Mouse (Mus musculus): ENCODE measurements at regions not wholly inside any gene's neighbourhood (a gene's known extent, or its start where the extent isn't known, plus 50 kb on each side); places are given as distances from the start of the nearest gene placed in this dataset.
A peak's percentile ranks its signal among the peaks of the same experiment; 100 is the strongest.

DNA sequence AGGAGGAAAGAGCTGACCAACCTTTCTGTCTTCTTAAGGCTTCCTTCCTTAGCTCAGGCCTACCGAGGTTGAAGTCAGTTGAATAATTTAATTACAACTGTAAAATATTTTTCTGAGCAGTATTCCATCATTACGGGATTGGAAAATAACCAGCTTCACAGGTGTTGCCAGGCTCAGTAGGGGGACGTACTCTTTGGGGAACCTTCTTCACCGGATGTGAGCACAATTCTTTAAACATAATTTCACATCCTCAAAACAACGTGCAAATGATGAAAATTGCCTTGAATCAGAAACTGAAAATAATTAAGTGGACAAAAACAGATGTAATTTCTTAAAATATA lies 515.9 kb downstream of the Tns3 start:
- DNase-seq (ENCODE audit: extremely low spot score, low spot score) = no peak

- no peak for DNase-seq (ENCODE audit: extremely low spot score, low spot score)
These were observed 516.4 kb downstream of the Tns3 start for GRCm38 (mm10) chr11:8147790-8148484.

DNA sequence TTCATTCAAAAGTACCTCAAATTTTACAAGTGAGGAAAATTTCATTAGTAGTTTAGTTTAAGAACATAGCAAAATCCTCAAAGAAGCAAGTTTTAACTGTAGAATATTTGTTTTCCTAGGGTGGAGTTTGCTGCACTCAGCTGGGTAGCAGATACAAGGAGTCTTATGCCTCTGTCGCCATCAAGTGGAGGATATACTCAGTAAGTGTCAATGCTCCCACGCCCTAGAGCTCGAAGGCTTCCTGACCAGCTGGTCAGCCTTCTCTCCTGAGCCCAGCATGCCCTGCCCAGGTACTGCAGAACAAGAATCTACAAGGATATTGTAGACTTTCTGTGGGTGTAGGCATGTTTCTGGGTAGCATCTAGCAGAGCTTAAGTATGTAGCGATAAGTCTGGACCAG lies 527.0 kb downstream of the Tns3 start:
- DNase-seq (ENCODE audit: extremely low spot score, low spot score) = no peak

- DNase-seq (ENCODE audit: extremely low spot score, low spot score) = no peak
These were observed 527.7 kb downstream of the Tns3 start for GRCm38 (mm10) chr11:8136666-8137065.

DNA sequence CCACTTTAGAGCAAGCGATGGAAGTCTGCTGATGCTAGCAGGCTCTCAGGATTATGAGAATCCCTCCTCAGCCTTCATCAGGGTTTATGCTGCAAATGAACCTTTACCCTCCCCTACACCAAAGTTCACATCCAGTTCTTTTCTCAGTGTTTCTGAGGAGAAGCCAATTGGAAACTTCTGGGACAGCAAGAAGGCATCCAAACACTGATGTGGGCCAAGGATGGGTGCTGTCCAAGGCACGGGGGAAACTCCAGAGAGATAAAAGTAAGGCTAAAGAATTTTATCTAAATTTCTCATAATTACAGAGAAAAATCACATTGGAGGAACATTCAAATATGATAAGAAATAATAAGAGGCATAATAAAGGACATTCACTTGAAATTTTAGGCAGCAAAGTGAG lies 555.0 kb downstream of the Tns3 start:
- DNase-seq (ENCODE audit: extremely low spot score, low spot score) = no peak

DNA sequence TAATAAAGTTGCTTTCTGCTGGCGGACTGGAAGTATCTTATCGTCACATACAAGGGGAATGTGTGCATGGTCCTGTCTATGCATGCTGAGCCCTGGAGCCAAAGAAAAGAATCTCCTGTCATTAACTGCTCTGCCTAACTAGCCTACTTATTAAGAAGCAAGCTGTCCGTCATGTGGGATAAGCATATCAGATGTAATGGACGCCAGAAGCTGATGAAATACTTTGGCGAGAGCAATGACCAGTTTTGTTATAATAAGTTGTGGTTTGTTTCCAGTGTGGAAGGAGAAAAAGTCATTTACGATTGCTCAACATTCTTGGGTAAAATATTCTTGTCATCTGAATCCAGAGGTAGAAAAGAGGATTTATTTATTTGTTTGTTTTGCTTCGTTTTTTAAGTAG lies 563.2 kb downstream of the Tns3 start:
- no peak for DNase-seq (ENCODE audit: extremely low spot score, low spot score)

GRCm38 (mm10) chr11:8084328-8084727 lies 580.0 kb downstream of the Tns3 start:
- no peak for DNase-seq (ENCODE audit: extremely low spot score, low spot score)

- DNase-seq (ENCODE audit: extremely low spot score, low spot score) = no peak
These were observed 581.5 kb downstream of the Tns3 start for GRCm38 (mm10) chr11:8082811-8083210.

DNA sequence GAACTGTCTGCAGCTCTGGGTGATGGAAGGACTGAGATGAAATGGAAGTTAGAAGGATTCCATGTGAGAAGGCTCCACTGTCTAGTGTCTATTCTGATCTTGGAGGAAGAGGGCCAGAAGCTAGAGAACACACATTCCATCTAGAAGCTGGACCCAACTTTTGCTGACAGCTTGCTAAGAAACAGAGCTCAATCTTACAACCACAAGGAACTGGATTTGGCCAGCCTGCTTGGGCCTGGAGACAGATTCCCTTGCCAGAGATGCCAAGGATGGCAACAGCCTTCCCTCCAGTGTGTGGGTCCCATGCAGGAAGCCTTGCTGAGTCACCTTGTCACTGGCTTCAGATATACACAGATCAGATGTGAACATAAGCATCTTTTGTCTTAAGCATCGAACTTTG lies 591.0 kb downstream of the Tns3 start:
- no peak for DNase-seq (ENCODE audit: extremely low spot score, low spot score)

DNA sequence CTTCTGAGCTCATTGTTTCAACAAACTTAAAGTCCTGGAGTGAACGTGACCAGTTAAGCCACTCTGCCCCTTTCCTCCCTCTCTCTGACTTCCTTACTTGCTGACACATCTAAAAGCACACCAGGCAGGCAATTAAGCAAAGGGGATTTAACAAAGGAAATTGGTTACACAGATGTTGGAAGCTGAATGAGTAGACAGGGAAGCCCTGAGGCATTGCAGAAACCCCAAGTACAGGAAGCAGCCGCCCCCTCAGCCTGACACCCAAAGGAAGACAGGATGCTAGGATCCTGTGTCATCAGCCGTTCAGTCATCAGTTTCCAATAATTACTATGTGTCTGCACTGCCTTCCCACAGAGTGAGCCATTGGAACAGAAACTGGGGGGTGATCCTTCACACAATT lies 595.5 kb downstream of the Tns3 start:
- peak; percentile 23 for DNase-seq (ENCODE audit: extremely low spot score, low spot score)

- no peak for DNase-seq (ENCODE audit: extremely low spot score, low spot score)
These were observed 597.0 kb downstream of the Tns3 start for GRCm38 (mm10) chr11:8067330-8067729.

- DNase-seq (ENCODE audit: extremely low spot score, low spot score) = no peak
These were observed 598.5 kb downstream of the Tns3 start for GRCm38 (mm10) chr11:8065811-8066210.

- no peak for DNase-seq (ENCODE audit: extremely low spot score, low spot score)
These were observed 599.2 kb downstream of the Tns3 start for GRCm38 (mm10) chr11:8065086-8065485.

GRCm38 (mm10) chr11:8061989-8062388 lies 602.3 kb downstream of the Tns3 start:
- no peak for DNase-seq (ENCODE audit: extremely low spot score, low spot score)

- DNase-seq (ENCODE audit: extremely low spot score, low spot score) = no peak
These were observed 602.8 kb downstream of the Tns3 start for GRCm38 (mm10) chr11:8061573-8061972.

GRCm38 (mm10) chr11:8051499-8051898 lies 612.8 kb downstream of the Tns3 start:
- DNase-seq (ENCODE audit: extremely low spot score, low spot score) = no peak

DNA sequence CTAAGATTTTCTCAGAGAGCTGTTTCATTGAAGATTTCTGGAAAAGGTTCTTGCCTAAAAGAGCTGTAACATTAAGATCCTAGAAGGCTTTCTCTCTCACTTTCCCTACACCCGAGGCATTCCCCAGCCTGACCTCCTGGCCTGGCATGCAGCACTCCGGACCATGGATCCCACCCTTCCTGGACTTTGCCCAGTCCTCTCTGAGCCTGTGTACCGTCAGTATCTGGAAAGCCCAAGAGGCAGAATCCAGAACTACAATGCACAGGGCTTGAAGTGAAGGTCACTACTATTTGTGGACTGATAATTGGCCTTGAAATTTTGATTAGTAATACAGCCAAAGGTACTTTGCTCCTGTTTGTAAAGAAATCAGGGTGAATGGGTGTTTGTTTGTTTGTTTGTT lies 619.2 kb downstream of the Tns3 start:
- no peak for DNase-seq (ENCODE audit: extremely low spot score, low spot score)

DNA sequence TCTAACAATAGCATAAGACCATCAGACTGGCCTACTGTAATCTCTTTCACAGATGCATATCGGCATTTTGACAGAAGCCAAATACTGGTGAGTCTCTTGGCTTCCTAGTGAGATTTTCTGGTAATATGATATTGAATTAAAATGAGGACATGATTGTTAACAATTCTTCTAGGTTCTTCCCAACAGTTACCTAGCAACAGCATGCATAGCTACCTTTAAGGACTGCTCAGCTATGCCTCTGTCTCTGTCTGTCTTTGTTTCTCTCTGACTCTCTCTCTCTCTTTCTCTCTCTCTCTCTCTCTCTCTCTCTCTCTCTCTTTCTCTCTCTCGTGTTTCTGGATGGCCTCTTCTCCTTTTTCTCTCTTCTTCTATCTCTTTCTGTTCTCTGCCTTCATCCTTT lies 634.2 kb downstream of the Tns3 start:
- DNase-seq (ENCODE audit: extremely low spot score, low spot score) = no peak

GRCm38 (mm10) chr11:8007801-8008200 lies 656.5 kb downstream of the Tns3 start:
- no peak for DNase-seq (ENCODE audit: extremely low spot score, low spot score)

DNA sequence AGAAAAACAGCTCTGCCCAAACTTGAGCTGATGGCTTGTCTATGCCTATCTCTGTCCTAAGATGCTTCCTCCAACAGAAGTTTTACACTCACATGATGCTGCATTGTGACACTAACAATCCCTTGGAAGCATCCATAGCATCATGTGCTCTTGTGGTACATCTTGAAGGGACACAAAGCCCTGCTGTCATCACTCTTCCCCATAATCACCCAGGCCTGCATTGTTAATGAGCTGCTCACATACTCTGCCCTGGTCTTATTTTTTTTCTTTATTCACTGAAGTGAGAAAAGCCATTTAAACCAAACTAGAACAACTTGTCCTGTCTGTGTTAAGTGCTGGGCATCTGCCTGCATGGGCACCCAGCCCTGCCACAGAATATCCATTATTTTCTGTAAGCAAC lies 683.3 kb downstream of the Tns3 start:
- DNase-seq (ENCODE audit: extremely low spot score, low spot score) = no peak

DNA sequence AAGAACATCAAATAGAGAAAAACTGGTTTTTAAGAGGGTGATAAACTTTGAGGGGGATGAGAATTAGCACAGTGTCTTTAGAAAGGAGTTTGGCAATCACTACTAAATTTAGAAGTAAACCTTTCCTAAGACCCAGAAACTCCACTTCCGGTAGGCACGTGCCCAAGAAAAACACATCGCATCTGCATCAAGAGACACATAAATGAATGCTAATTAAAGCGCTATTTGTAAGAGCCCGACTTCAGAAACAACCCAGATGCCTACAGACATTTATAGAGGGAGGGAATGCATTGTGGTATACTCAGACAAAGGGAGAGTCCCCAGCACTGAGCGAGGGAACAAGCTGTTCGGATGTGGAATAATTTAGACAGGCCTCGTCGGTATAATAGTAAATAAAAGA lies 688.5 kb downstream of the Tns3 start:
- no peak for DNase-seq (ENCODE audit: extremely low spot score, low spot score)

- no peak for DNase-seq (ENCODE audit: extremely low spot score, low spot score)
These were observed 714.4 kb downstream of the Tns3 start for GRCm38 (mm10) chr11:7949931-7950330.

- DNase-seq (ENCODE audit: extremely low spot score, low spot score) = no peak
These were observed 715.0 kb downstream of the Tns3 start for GRCm38 (mm10) chr11:7949201-7949875.

Measured in neural tube, embryonic 10.5 days (tissue).